Mouse (Mus musculus) embryonic facial prominence, embryonic 15.5 days (tissue): ENCODE data around the gene Ncoa1. TPM values are rescaled to one million over a fixed set of nuclear protein-coding genes. Genes with fewer than 3 reads are reported as not detected.
"Not testable (repeated sequence)": the region's sequence is repeated elsewhere in the genome, so short reads cannot be mapped to it uniquely, and the experiment has no call there.

Source experiments
- ATAC-seq: fragments of 200-750 bp; cut with Nextera tagmentation; 2 replicates; pipeline ENCODE4 v1.8.0; 2017; ENCODE audit warnings: low read depth, moderate TSS enrichment; ENCODE audit not compliant: insufficient number of reproducible peaks, low FRiP score, low TSS enrichment
- H3K27ac ChIP-seq: fragments of 300-500 bp; sonication (generic); replicated peaks from 2 replicates; pipeline ENCODE4 v1.5.1; 2015; ENCODE audit warnings: mild to moderate bottlenecking, inconsistent platforms
- H3K27me3 ChIP-seq: fragments of 300-500 bp; sonication (generic); 2 replicates; pipeline ENCODE4 v1.6.1; 2015; ENCODE audit warnings: inconsistent platforms
- H3K36me3 ChIP-seq: fragments of 300-500 bp; sonication (generic); 2 replicates; pipeline ENCODE4 v1.6.1; 2015; ENCODE audit warnings: mild to moderate bottlenecking, inconsistent platforms
- H3K4me1 ChIP-seq: fragments of 300-500 bp; sonication (generic); 2 replicates; pipeline ENCODE4 v1.6.1; 2015; ENCODE audit warnings: inconsistent platforms
- H3K4me2 ChIP-seq: fragments of 300-500 bp; sonication (generic); replicated peaks from 2 replicates; pipeline ENCODE4 v1.6.1; 2015; ENCODE audit warnings: mild to moderate bottlenecking, inconsistent platforms
- H3K4me3 ChIP-seq: fragments of 300-500 bp; sonication (generic); replicated peaks from 2 replicates; pipeline ENCODE4 v1.5.1; 2015; ENCODE audit warnings: mild to moderate bottlenecking, inconsistent platforms
- H3K9ac ChIP-seq: fragments of 300-500 bp; sonication (generic); 2 replicates; pipeline ENCODE4 v1.6.1; 2015; ENCODE audit warnings: inconsistent platforms
- H3K9me3 ChIP-seq: fragments of 300-500 bp; sonication (generic); replicated peaks from 2 replicates; pipeline ENCODE4 v1.6.1; 2016; ENCODE audit warnings: inconsistent platforms
- WGBS: fragments of 180-500 bp; shearing (Covaris S2); methylation state at CpG from one replicate; pipeline ENCODE4 v1.1.7; 2015; 5-methylcytosine and 5-hydroxymethylcytosine counted together
- polyA plus RNA-seq: library from polyadenylated mRNA; unstranded; fragments of >200 nt; fragmentation: Nextera tagmentation; extraction: Ambion mirVana; gene quantifications from 2 replicates; pipeline ENCODE4 v1.2.1, GENCODE M21; 2015

The Ncoa1 gene
- polyA plus RNA-seq, 1 experiment from 2014 or later: 14.1 TPM

- no peaks in the 10 kb centered on the region for H3K4me1 ChIP-seq
Measured at GRCm38 (mm10) chr12:4359475-4359874, 117.5 kb downstream of the Ncoa1 start.

GRCm38 (mm10) chr12:4358653-4359052 lies 118.3 kb downstream of the Ncoa1 start:
- WGBS: 58% methylated on average over 2 of the region's 2 CpGs
- not testable (repeated sequence) for H3K9ac ChIP-seq, H3K4me1 ChIP-seq, H3K27ac ChIP-seq, H3K4me2 ChIP-seq, ATAC-seq, H3K4me3 ChIP-seq, H3K9me3 ChIP-seq, H3K36me3 ChIP-seq, H3K27me3 ChIP-seq

More at GRCm38 (mm10) chr12:4359475-4359874, 117.5 kb downstream of the Ncoa1 start:
- Histone ChIP-seq H3K36me3 (no peaks in the 10 kb centered on the region), H3K4me3 (no peak overlapping the region), H3K4me2 (no peak overlapping the region), H3K9me3 (no peaks in the 10 kb centered on the region), H3K27ac (no peak overlapping the region), H3K9ac (no peak overlapping the region), H3K27me3 (no peaks in the 10 kb centered on the region)
- no peak for ATAC-seq
- WGBS: 60% methylated on average over 1 of the region's 1 CpGs

DNA sequence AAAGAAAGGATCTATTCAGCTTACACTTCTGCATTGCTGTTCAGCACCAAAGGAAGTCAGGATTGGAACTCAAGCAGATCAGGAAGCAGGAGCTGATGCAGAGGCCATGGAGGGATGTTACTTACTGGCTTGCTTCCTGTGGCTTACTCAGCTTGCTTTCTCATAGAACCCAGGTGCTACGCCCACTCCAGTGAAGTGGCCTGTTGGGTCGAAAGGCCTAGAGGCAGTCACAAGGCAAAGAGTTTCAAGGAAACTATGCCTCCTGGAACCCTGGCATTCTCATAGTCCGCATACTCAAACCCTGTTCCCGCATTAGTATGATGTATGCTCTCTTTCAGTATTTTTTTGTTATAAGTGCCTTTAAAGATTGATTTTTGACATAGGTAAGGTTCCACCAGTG lies 118.9 kb downstream of the Ncoa1 start:
- Histone ChIP-seq H3K27me3 (no peaks in the 10 kb centered on the region), H3K36me3 (no peaks in the 10 kb centered on the region), H3K9ac (no peak overlapping the region), H3K9me3 (no peaks in the 10 kb centered on the region), H3K4me1 (no peaks in the 10 kb centered on the region), H3K27ac (no peak overlapping the region), H3K4me3 (no peak overlapping the region), H3K4me2 (no peak overlapping the region)
- 97% methylated on average over 4 of the region's 4 CpGs for WGBS
- ATAC-seq: no peak

- 67% methylated on average over 5 of the region's 5 CpGs for WGBS
- Histone ChIP-seq H3K27me3 (no peaks in the 10 kb centered on the region), H3K4me2 (no peak overlapping the region), H3K36me3 (no peaks in the 10 kb centered on the region), H3K4me1 (no peaks in the 10 kb centered on the region), H3K4me3 (no peak overlapping the region), H3K9me3 (no peaks in the 10 kb centered on the region), H3K9ac (no peak overlapping the region), H3K27ac (no peak overlapping the region)
- ATAC-seq: 0 out of 2 replicates have a peak, but pooled peaks have one; percentile 19
Measured at GRCm38 (mm10) chr12:4356834-4357445, 120.0 kb downstream of the Ncoa1 start.

DNA sequence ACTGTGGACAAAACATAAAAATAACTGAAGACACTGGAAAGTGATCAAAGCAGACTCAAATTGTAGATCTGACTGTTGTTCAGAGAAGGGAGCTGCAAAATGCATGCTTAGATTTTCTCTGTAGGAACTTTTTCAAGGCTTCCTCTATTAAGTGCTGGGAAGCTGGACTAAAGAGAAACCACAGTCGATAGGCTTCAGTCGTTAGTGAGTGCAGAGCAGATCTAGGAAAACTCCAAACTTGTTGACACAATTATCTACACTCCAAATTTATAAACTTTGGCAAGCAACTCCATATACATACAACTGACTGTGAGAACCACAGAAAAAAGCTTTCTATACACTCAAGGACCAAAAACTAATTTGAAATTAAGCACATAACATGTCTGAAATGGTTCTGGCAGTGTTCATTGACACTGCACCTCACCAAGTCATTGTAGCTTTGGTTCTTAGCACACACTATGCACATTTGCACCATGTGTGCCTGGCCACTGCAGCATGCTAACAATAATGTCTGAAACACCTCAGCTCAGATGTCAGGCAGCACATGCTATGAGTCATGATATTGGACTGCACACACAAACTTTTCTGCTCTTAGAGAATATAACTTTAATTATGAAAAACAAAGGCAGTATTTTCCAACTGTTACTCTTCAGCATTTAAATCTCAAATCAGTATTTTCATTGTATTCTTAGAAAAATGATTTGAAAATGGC lies 121.8 kb downstream of the Ncoa1 start:
- 41% methylated on average over 2 of the region's 2 CpGs for WGBS
- H3K4me2 ChIP-seq: no peak overlapping the region
- H3K9me3 ChIP-seq: no peaks in the 10 kb centered on the region
- no peak overlapping the region for H3K4me3 ChIP-seq
- H3K9ac ChIP-seq: no peak overlapping the region
- no peaks in the 10 kb centered on the region for H3K4me1 ChIP-seq
- no peak for ATAC-seq
- no peak overlapping the region for H3K27ac ChIP-seq
- no peaks in the 10 kb centered on the region for H3K27me3 ChIP-seq
- no peaks in the 10 kb centered on the region for H3K36me3 ChIP-seq

DNA sequence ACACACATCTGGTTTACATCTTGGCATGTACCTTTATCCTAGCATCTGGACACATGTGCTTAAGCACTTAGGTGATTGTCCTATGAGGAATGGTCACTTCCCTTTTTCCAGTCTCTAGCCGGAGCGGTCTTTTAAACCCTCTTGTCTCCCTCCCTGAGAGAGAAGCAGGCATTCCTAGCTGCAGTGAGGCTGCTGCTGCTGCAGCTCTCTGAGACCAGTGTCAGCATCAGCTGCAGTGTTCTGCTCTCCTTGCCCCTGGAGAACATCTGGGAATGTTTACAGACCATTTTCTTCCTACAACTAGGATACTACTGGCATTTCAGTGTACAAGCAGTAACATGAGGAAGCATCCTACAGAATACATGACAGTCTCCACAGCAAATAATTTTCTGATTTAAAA lies 133.8 kb downstream of the Ncoa1 start:
- no peak for ATAC-seq
- Histone ChIP-seq H3K36me3 (0 out of 2 replicates have a peak, but pooled peaks cover under 1% of the 10 kb centered on the region), H3K27me3 (no peaks in the 10 kb centered on the region), H3K9ac (no peak overlapping the region), H3K9me3 (no peaks in the 10 kb centered on the region), H3K27ac (no peak overlapping the region; the same call in 1 of the 2 replicates), H3K4me1 (peaks cover 5% of the 10 kb centered on the region), H3K4me3 (no peak overlapping the region), H3K4me2 (no peak overlapping the region)
- WGBS: 39% methylated on average over 2 of the region's 2 CpGs

GRCm38 (mm10) chr12:4342087-4342486 lies 134.9 kb downstream of the Ncoa1 start:
- 0 out of 2 replicates have a peak, but pooled peaks cover 7% of the 10 kb centered on the region for H3K36me3 ChIP-seq
- 47% methylated on average over 3 of the region's 3 CpGs for WGBS
- no peak for ATAC-seq

GRCm38 (mm10) chr12:4340325-4340924 lies 136.6 kb downstream of the Ncoa1 start:
- Histone ChIP-seq H3K4me3 (no peak overlapping the region), H3K9me3 (no peaks in the 10 kb centered on the region), H3K9ac (no peak overlapping the region), H3K27ac (no peak overlapping the region), H3K4me1 (peaks cover 5% of the 10 kb centered on the region), H3K36me3 (0 out of 2 replicates have a peak, but pooled peaks cover 7% of the 10 kb centered on the region), H3K4me2 (no peak overlapping the region), H3K27me3 (no peaks in the 10 kb centered on the region)
- WGBS: 50% methylated on average over 3 of the region's 3 CpGs
- ATAC-seq: no peak

More at GRCm38 (mm10) chr12:4342087-4342486, 134.9 kb downstream of the Ncoa1 start:
- Histone ChIP-seq H3K4me2 (no peak overlapping the region), H3K27me3 (no peaks in the 10 kb centered on the region), H3K9ac (no peak overlapping the region), H3K4me3 (no peak overlapping the region), H3K4me1 (peaks cover 5% of the 10 kb centered on the region), H3K27ac (no peak overlapping the region), H3K9me3 (no peaks in the 10 kb centered on the region)

DNA sequence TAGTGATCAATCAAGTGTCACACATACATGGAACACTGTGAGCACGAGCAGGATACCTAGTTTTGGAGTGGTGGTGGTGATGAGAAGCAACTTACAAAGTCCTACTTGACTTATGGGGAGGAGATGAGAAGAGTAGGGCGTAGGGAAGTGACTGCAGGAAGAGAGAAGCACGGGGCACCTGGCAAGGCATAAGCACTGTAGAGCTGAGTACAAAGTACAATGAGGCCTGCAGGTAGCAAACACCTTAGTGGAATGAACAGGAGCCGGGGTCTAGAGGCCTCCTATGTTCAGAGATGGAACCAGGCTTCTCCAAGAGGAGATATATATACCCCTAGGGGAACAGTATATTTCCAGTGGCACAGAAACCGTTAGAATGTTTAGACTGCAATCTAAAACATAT lies 153.4 kb downstream of the Ncoa1 start:
- Histone ChIP-seq H3K4me3 (no peak overlapping the region), H3K27me3 (no peaks in the 10 kb centered on the region), H3K4me1 (no peaks in the 10 kb centered on the region), H3K36me3 (peaks cover 15% of the 10 kb centered on the region; the same call in 1 of the 2 replicates), H3K27ac (no peak overlapping the region), H3K9ac (no peak overlapping the region), H3K4me2 (no peak overlapping the region), H3K9me3 (no peaks in the 10 kb centered on the region)
- 70% methylated on average over 5 of the region's 5 CpGs for WGBS
- no peak for ATAC-seq

GRCm38 (mm10) chr12:4322227-4322626 lies 154.8 kb downstream of the Ncoa1 start:
- no peak overlapping the region for H3K9ac ChIP-seq
- ATAC-seq: no peak
- no peak overlapping the region for H3K27ac ChIP-seq
- no peaks in the 10 kb centered on the region for H3K27me3 ChIP-seq
- no peak overlapping the region for H3K4me3 ChIP-seq
- H3K4me2 ChIP-seq: no peak overlapping the region
- no peaks in the 10 kb centered on the region for H3K4me1 ChIP-seq
- no peaks in the 10 kb centered on the region for H3K9me3 ChIP-seq
- 44% methylated on average over 2 of the region's 2 CpGs for WGBS
- H3K36me3 ChIP-seq: peaks cover 11% of the 10 kb centered on the region; the same call in 1 of the 2 replicates

GRCm38 (mm10) chr12:4313824-4314223 lies 163.2 kb downstream of the Ncoa1 start:
- Histone ChIP-seq H3K9ac (no peak overlapping the region), H3K4me3 (no peak overlapping the region), H3K27me3 (no peaks in the 10 kb centered on the region), H3K9me3 (no peaks in the 10 kb centered on the region), H3K4me1 (no peaks in the 10 kb centered on the region), H3K4me2 (no peak overlapping the region), H3K36me3 (peaks cover 16% of the 10 kb centered on the region; the same call in 1 of the 2 replicates), H3K27ac (no peak overlapping the region)
- ATAC-seq: no peak
